Mouse (Mus musculus): Measurements from ENCODE around the gene Bbs9. TPM values are rescaled to one million over a fixed set of nuclear protein-coding genes. Genes with fewer than 3 reads are reported as not detected.
A peak's percentile ranks its signal among the peaks of the same experiment; 100 is the strongest.

Gene Bbs9
- total RNA-seq, 2 experiments from 2014 or later = 10.5 to 14.7 TPM

DNA sequence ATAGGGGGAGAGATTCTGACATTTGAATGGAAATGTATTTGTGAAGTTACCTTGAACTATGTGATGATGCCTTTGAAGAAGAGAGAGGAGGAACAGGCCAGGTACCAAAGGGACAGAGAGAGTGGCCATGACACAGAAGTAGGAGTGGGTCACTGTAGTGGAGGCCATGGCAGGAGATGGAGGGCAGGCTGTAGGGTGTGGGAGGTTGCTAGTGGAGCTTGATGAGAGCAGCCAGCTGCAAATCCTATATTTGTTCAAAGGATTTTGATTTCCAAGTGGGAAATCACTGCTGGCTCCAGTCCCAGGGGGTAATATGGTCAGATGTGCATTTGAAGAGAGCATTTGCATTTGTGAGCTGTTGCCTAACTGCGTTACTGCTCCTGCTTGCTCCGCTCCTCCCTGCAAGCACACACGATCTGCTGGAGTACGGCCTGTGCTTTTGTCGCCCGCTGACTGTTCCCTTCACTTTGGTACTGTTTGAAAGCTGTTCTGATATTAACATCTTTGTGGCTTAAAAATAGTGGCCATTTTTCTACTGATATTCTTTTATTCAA is 137.8 kb downstream of the Bbs9 start:
- DNase-seq (ENCODE audit: low spot score) = no peak
- intact Hi-C loops (cut with DNase I) = no loop called here

DNA sequence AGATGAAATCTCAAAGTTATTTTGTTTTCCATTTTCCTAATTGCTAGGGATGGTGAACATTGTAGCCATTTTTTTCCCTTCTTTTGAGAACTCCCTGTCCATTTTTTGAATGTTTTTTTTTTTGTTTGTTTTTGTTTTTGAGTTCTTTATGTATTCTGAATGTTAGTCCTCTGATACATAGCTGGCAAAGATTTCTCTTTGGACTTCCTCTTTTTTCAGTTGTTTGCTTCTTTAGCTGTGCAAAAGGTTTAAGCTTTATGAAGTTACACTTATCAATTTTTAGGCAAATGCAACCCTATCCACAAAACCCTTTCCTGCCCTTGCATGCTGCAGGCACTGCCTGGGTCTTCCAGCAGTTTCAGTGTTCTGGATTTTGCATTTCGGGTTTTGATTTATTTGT is 143.7 kb downstream of the Bbs9 start:
- no peak for DNase-seq (ENCODE audit: low spot score)
- intact Hi-C loops (cut with DNase I) = no loop called here

DNA sequence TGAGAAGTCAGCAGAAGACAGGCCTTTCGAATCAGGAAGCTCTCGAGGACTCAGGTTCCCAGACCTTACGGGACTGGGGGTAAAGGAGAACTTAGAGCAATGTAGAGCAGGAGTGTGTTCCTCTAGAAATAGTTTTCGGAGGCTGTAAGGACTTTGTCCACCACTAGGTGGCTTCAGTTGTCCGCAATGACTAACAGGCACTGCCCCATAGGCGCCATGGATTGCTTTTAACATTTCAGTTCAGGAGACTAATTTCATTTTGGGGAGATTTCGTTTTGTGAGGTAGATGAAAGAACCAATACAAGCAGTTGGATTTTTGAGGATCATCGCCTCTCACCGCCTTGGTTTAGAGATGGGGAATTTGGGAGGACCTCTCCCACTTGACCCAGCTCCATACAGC is 149.5 kb downstream of the Bbs9 start:
- intact Hi-C loops (cut with DNase I) = no loop called here
- no peak for DNase-seq (ENCODE audit: low spot score)

DNA sequence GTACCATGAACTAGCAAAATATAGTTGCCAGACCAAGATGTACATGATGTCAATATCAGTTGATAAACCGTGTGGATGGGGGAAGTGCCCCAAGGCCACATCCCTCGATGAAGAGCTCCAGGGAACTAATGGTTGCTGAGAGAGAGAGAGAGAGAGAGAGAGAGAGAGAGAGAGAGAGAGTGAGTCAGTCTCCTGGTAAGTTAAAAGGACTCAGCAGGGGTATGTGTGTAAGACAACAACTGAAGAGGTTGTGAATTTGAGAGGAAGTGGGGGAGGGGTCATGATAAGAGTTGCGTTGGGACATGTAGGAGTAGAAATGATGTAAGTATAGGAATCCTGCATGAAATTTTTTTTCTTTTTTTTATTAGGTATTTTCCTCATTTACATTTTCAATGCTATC is 150.5 kb downstream of the Bbs9 start:
- intact Hi-C loops (cut with DNase I) = no loop called here
- DNase-seq (ENCODE audit: low spot score) = no peak

DNA sequence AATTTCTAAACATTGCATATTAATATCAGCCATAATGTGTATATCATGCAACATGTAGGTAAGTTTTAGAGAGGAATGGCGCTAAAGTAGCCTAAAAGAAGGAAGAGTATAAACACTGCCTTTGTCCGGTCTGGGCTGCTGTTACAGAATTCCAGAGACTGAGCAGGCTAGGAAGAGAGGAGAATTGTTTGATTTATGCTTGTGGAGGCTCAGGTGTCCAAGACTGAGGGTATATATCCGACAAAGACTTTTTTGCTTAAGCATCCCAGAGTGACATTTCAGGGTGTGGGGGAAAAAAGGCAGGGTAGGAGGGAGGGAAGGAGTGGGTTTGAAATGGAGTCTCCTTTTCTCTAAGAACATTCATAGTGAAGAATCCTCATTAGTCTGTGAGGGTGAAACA is 152.4 kb downstream of the Bbs9 start:
- intact Hi-C loops (cut with DNase I) = no loop called here
- DNase-seq (ENCODE audit: low spot score) = no peak

DNA sequence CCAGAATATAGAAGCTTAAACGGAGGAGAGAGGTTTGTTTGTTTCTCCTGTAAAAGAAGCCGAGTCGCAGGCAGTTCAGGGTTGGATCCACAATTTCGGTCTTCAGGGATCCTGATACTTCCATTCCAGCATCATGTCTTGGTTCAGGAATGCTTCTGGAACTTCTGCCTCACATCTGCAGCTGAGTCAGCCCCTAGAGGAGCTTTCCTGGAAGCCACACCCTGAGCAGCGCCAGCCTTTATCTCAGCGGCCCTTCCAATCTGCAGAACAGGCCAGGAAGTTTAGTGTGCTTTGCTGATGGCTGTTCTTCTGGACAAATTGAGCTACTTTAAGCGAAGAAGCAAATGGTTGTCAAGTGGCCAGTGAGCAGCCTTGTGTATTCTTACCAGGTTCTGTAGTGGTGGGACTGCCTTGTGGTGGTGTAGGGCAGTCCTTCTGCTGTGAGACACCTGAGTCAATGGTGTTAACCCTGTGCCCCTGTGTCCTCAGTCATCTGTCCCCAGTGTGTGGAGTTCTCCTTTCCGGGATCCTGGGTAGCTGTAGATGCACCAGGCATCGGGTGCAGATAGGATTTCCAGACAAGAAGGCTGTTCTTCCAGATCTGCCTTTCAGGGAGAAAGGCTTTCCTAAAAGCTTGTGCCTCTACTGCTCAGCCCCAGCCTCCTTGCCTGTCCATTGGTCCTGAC is 157.4 kb downstream of the Bbs9 start:
- intact Hi-C loops (cut with DNase I) = loop anchor here (5.0 kb wide), 1 partner anchor 579 kb away; no protein-coding TSS in a partner anchor
- peak; percentile 47 for DNase-seq (ENCODE audit: low spot score)

DNA sequence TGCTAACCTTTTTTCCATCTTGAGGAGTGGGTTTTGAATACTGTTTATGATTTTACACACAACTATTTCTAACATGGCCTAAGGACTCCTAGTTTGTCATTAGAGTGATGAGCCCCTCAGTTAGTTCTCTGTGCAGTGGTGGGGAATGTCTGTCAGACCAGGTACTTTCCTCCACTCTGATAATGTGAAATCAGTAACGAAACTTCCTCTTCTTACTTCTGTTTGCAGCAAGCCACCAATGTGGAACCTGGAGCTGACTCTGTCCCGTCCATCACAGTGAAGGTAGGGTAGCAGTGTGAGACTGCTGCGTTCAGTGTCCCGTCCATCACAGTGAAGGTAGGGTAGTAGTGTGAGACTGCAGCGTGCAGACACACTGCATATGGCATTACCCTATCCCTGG is 163.0 kb downstream of the Bbs9 start:
- DNase-seq (ENCODE audit: low spot score) = no peak
- intact Hi-C loops (cut with DNase I) = no loop called here

DNA sequence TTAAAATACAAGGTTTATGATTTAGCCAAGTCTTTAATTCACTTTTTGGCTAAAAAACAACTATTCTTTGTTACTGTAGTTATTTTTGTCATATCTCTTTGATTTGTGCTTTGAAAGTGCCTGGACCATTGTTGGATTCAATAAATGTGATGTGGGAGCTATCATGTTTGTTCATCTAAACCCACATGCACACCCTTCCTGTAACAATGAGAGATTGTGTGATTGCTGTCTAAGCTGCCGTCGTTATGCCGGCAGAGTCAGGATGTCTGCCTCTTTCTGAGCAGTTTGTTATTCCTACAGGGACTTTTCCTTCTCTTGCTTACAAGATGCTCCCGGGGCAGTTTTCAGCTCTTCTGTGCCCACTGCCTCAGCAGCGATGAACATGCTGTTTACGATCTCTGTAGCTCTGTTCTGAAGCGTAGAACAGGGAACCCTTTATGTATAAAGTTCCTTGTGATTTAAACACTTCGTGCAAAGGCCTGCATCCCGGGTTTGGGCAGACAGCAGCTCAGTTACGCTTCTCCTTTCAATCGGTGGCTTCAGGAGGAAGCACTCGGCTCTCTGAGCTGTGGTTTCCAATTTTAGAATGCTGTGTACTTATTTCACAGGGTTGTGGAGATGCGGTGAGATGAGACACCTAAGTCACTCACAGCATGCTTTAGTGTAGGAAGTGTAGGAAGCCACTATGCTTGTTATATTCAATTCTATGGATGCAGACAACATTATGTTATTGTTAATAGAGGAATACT is 165.3 kb downstream of the Bbs9 start:
- DNase-seq (ENCODE audit: low spot score) = no peak
- intact Hi-C loops (cut with DNase I) = no loop called here

DNA sequence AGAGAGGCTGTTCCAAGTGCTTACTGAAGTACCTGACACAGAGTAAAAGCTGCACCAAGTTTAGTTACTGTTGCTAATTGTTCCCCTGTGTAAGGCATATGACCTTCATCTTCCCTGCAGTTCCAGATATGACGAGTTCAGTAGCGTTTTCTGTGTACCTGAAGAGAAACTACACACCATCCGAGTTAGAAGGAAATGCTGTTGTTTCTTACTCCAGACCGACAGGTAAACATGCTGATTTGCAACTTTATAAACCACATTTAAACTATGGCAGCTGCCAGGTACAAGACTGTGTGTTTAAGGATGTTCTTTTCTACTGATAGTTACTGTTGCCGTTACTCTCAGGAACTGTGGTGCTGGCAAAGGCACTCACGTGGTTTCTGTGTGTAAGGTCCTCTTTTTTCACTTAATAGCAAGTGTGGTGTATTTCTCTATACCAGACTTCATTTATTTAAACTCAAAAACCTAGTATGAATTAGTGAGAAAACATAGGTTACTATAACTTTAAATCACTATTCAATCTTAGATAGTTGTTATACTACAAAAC is 170.4 kb downstream of the Bbs9 start:
- intact Hi-C loops (cut with DNase I) = no loop called here
- no peak for DNase-seq (ENCODE audit: low spot score)

DNA sequence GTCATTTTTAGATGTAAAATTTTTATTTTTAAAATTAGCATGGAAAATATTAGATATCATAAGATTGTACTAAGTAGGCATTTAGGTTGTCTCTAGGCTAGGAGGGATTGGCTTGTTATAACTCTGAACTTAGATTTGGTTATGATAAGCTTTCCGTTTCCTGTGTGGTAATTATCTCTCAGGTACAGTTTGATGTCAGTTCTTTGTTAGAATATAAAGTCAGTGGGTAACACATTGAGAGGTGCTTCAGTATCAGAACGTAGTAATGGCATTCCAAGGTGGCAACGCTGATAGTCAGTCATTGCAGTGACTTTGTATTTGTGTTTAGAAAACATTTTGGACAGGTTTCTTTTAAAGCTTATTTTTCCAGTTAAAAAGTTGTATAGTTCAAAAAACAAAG is 170.9 kb downstream of the Bbs9 start:
- DNase-seq (ENCODE audit: low spot score) = no peak
- intact Hi-C loops (cut with DNase I) = no loop called here

DNA sequence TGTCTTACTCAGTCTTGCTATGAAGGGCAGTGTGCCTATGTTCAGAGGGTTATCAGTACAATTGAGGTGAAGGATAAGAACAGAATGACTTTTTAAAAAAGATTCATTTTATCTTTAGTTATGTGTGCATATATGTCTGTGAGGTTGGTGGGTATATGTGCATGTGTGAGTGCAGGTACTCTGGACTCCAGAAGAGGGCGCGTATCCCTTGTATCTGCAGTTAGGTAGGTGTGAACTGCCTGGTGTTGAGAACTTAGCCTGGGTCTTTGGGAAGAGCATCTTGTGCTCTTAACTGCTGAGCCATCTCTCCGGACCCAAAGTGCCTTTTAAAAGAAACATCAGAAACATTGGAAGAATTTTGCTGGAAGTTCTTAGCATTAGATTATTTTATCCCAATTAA is 172.6 kb downstream of the Bbs9 start:
- intact Hi-C loops (cut with DNase I) = no loop called here
- DNase-seq (ENCODE audit: low spot score) = no peak

DNA sequence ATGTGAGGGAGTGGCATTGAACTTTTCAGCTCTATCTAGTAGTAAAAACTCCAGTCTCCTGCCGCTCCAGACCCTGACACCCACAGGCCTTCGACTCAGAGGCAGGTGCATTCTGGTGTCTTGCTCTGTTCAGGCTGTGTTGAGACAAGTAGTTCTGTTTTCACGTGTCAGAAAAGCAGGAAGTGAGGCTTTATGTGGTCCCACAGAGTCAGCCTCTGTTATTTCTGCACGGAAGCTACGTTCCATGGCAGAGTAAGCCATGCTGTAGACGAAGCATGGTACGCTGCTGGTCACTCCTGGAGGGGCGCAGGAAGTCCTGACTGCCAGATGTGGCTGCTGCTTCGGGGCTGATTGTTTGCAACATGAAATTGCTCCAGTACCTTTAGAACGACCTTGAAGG is 174.1 kb downstream of the Bbs9 start:
- intact Hi-C loops (cut with DNase I) = no loop called here
- no peak for DNase-seq (ENCODE audit: low spot score)

DNA sequence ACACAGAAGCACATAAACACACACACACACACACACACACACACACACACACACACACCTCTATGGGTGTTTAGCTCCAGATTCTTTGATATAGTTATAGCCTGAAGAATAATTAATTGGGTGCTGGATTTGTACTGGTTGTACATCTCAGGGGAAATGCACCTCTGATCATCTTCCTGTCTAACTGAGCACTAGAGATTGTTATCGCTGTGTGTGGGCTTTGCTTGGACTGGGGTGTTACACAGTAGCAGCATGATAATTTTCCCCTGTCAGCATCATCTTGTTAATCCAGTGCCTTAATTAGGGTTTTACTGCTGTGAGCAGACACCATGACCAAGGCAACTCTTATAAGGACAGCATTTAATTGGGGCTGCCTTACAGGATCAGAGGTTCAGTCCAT is 175.3 kb downstream of the Bbs9 start:
- intact Hi-C loops (cut with DNase I) = no loop called here
- no peak for DNase-seq (ENCODE audit: low spot score)

DNA sequence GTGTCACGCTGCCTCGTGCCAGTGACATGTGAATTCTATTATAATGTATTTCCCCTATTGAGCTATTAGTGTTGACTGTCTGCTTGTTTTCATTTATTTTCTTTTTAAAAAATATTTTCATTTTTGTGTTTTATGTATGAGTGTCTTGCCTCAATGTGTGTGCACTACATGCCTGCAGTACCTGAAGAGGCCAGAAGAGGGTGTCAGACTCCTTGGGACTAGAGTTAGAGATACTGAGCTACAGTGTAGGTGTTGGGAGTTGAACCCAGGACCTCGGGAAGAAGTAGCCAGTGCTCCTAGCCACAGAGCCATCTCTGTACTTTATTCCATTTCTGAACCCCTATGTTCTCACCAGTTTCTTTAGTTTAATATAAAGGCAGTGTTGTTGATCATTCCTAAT is 176.1 kb downstream of the Bbs9 start:
- intact Hi-C loops (cut with DNase I) = no loop called here

DNA sequence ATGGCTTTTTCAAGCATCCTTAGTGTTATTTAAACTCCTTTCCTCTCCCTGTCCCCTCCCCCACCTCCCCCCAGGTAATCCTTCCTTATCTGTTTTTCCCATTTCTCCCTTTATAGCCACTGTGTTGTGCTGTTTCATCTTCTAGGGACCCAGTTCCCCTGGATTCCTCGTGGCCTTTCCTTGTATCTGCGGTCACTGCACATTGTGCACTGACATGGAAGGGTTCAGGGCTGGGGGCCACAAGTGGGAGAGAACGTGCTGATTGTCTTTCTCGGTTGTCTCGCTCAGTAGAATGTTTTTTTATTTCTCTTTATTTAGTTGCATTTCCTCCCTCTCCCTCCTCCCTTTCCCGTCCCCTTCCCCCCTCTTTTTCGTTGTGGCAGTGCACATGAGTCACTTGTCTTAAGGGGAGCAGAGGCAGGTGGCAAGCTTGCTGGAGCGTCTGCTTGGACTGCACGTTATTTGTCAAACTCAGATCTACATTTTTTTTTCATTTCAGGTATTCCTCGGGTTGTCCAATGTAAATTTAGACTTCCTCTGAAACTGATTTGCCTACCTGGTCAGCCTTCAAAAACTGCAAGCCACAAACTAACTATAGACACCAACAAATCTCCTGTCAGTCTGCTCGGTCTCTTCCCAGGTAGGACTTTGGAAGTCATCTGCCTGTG is 179.3 kb downstream of the Bbs9 start:
- intact Hi-C loops (cut with DNase I) = no loop called here
- DNase-seq (ENCODE audit: low spot score) = no peak

More for the DNA sequence above, 176.1 kb downstream of the Bbs9 start:
- DNase-seq (ENCODE audit: low spot score) = no peak

DNA sequence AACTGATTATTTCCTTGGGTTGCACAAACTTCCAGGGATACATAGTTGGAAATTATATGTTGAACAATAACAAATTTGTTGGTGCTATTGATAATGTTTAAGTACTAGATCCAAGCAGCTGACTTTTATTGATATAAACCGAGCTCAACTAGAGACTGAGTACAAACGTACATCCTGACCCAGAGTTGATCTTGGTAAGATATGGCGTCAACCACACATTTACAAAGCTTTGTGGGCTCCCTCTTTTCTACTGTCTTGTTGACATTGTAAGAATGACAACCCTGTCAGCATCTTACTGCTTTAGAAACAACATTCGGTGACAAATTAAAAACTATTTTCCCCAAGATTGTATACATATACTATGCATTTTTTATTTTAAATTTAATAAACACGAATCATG is 181.7 kb downstream of the Bbs9 start:
- no peak for DNase-seq (ENCODE audit: low spot score)
- intact Hi-C loops (cut with DNase I) = no loop called here

DNA sequence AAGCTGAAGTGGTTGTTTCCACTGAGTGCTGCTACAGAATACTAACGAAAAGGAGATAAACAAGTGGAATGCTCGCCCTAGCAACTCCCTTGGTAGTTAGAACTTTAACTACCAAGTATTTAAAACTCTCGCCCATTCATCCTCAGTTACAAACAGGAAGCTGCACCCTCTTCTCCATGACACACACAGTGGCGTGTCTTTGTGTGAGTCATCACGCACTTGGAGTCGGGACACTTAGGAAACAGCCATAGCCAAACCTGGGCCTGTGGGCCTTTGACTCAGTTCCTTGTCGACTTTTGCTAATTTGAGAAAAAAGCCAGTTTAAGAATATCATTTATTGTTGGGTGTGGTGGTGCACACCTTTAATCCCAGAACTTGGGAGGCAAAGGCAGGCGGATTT is 189.6 kb downstream of the Bbs9 start:
- no peak for DNase-seq (ENCODE audit: low spot score)
- intact Hi-C loops (cut with DNase I) = no loop called here

DNA sequence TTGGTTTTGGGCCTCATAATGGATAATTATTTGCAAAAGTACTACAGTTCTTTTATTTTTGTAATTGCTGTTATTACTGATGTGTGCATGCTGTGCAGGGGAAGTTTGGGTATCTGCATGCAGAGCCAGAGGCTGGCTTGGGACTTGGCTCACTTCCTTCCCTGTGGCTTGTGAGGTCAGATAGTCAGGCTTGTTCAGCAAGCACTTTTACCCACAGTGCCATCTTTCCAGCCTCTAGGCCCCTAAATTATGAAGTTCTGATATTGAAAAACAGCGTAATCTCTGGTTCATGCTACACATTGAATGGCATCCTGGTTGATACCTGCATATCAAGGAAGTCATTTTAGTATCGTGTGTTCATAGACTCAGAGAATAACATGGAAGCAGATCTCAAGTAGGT is 197.4 kb downstream of the Bbs9 start:
- intact Hi-C loops (cut with DNase I) = no loop called here
- DNase-seq (ENCODE audit: low spot score) = no peak

DNA sequence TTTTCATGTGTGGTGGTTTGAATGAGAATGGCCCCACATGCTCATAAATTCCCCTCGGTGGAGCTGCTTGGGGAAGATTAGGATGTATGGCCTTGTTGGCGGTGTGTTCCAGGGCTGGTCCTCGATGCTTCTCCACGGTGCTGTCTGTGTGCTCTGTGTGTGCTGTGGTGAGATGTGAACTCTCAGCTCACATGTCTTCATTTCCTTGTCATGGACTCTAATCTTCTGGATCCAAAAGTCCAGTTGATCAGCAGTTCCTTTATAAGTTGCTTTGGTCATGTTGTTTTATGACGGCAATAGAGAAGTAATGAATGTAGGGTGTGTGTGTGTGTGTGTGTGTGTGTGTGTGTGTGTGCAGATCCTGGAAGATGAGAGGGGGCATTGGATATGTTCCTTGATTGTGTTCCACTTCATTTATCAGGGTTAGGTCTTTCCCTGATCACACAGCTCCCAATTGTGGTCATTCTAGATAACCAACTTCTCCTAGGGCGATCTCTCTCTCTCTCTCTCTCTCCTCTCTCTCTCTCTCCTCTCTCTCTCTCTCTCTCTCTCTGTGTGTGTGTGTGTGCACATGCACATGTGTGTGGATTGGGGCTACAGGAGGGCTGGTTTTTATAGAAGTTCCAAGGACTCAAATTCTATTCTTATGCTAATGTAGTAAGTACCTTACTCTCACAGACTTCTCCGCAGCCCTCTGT is 201.8 kb downstream of the Bbs9 start:
- intact Hi-C loops (cut with DNase I) = no loop called here
- DNase-seq (ENCODE audit: low spot score) = no peak

DNA sequence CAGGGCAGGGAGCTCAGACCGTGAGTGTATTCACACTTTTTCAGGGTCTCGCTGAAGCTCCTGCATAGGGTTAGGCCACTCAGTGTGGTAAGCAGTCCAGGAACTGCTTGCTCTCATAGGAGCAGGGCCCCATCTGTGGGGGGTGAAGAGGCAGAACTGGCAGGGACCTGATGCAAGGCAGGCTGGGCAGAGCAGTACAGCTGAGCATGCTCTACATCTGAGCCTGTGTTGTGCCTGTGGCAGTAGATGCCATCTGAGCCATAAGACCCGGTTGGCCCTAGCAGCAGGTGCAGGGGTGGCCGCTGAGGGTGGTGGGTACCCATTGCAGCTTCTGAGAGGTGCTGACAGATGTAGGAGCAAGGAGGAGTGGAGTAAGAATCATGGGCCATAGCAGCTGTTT is 202.5 kb downstream of the Bbs9 start:
- DNase-seq (ENCODE audit: low spot score) = no peak
- intact Hi-C loops (cut with DNase I) = no loop called here

Measured in heart, postnatal 25 days (tissue).